Mouse (Mus musculus) limb, embryonic 15.5 days (tissue): ENCODE measurements around the gene Atp7b. TPM values are rescaled to one million over a fixed set of nuclear protein-coding genes. Genes with fewer than 3 reads are reported as not detected.

Experiments used
- ATAC-seq: fragments of 200-750 bp; cut with Nextera tagmentation; 2 replicates; pipeline ENCODE4 v1.8.0; 2017; ENCODE audit warnings: low read depth, moderate TSS enrichment; ENCODE audit not compliant: insufficient number of reproducible peaks, low FRiP score, low TSS enrichment
- H3K27ac ChIP-seq: fragments of 300-500 bp; sonication (generic); 2 replicates; pipeline ENCODE4 v1.5.1; 2015; ENCODE audit warnings: moderate library complexity, mild to moderate bottlenecking, inconsistent platforms
- H3K27me3 ChIP-seq: fragments of 300-500 bp; sonication (generic); 2 replicates; pipeline ENCODE4 v1.6.1; 2015; ENCODE audit warnings: inconsistent platforms
- H3K36me3 ChIP-seq: fragments of 300-500 bp; sonication (generic); 2 replicates; pipeline ENCODE4 v1.6.1; 2015; ENCODE audit warnings: inconsistent platforms
- H3K4me1 ChIP-seq: fragments of 300-500 bp; sonication (generic); 2 replicates; pipeline ENCODE4 v1.6.1; 2015; ENCODE audit warnings: inconsistent platforms
- H3K4me2 ChIP-seq: fragments of 300-500 bp; sonication (generic); 2 replicates; pipeline ENCODE4 v1.6.1; 2015; ENCODE audit warnings: mild to moderate bottlenecking, inconsistent platforms
- H3K4me3 ChIP-seq: fragments of 300-500 bp; sonication (generic); 2 replicates; pipeline ENCODE4 v1.5.1; 2015; ENCODE audit warnings: mild to moderate bottlenecking, inconsistent platforms
- H3K9ac ChIP-seq: fragments of 300-500 bp; sonication (generic); 2 replicates; pipeline ENCODE4 v1.6.1; 2015; ENCODE audit warnings: inconsistent platforms
- H3K9me3 ChIP-seq: fragments of 300-500 bp; sonication (generic); 2 replicates; pipeline ENCODE4 v1.6.1; 2016; ENCODE audit warnings: inconsistent platforms
- WGBS: fragments of 180-500 bp; shearing (Covaris S2); methylation state at CpG from one replicate; pipeline ENCODE4 v1.1.7; 2015; 5-methylcytosine and 5-hydroxymethylcytosine counted together
- polyA plus RNA-seq: library from polyadenylated mRNA; unstranded; fragments of >200 nt; fragmentation: Nextera tagmentation; extraction: Ambion mirVana; gene quantifications from 2 replicates; pipeline ENCODE4 v1.2.1, GENCODE M21; 2015

The Atp7b gene
- polyA plus RNA-seq, 1 experiment from 2014 or later = 0.29 TPM

DNA sequence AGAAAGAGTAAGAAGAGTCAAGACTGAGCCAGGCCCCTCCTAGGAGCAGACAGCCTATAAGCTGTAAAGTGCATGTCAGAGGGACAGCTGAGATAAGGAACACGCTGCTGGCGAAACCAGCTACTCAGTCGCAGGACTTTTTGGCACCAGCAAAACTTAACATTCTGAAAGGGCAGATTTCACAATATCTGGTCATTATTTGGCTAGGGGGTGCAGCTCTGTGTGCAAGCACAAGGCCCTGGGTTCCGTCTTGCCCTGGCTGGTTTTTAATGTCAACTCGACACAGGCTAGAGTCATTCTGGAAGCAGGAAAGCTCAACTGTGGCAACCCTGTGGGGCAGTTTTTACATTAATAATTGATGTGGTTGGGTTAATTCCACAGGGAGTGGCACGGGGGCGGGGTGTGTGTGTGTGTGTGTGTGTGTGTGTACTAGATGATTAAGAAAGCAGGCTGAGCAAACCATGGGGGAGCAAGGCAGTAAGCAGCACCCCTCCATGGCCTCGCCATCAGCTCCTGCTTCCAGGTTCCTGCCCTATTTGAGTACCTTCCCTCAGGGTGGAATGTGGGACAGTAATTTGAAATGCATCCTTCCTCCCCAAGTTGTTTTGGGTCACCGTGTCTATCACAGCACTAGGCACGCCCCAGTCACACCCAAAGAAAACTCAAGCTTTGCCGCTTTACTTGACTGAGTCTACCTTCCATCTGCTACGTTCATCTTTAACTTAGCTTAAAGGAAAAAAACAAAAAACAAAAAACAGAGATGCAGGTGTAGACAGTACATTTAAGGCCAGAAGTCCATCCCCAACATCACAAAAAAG lies 5.2 kb downstream of the Atp7b start:
- H3K27ac ChIP-seq = no peak overlapping the region
- no peaks in the 10 kb centered on the region for H3K36me3 ChIP-seq
- H3K27me3 ChIP-seq = peaks cover 30% of the 10 kb centered on the region
- H3K4me2 ChIP-seq = no peak overlapping the region
- H3K4me1 ChIP-seq = no peaks in the 10 kb centered on the region
- no peaks in the 10 kb centered on the region for H3K9me3 ChIP-seq
- no peak overlapping the region for H3K4me3 ChIP-seq
- 77% methylated on average over 12 of the region's 12 CpGs for WGBS
- no peak for ATAC-seq
- H3K9ac ChIP-seq = no peak overlapping the region

- 0 out of 2 replicates have a peak, but pooled peaks have one; percentile 48 for ATAC-seq
- Histone ChIP-seq H3K9ac (no peak overlapping the region), H3K9me3 (no peaks in the 10 kb centered on the region)
Observed at GRCm38 (mm10) chr8:22047699-22048464, 12.2 kb downstream of the Atp7b start.

DNA sequence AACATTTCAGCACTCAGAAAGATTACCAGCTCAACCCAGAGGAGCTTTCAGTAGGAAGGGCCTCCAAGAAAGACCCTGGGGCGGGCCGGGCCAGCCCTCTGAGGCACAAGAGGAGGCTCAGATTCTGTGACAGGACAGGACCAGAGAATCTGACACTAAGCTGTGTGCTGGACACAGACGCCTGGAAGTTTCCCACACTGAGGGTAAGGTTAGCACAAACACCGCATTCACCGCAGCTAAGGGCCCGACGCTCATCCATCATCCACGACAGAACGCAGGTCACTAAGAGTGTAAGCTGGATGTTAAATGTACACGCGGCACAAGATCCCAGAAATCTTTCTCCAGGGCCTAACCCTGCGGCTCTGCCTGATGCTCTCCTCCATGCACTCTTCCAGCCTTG lies 16.4 kb downstream of the Atp7b start:
- Histone ChIP-seq H3K9me3 (no peaks in the 10 kb centered on the region), H3K4me3 (no peak overlapping the region), H3K27ac (no peak overlapping the region), H3K9ac (no peak overlapping the region), H3K4me1 (no peaks in the 10 kb centered on the region), H3K27me3 (peaks cover 7% of the 10 kb centered on the region), H3K36me3 (no peaks in the 10 kb centered on the region), H3K4me2 (no peak overlapping the region)
- WGBS = 45% methylated on average over 12 of the region's 12 CpGs
- no peak for ATAC-seq

More at GRCm38 (mm10) chr8:22047699-22048464, 12.2 kb downstream of the Atp7b start:
- Histone ChIP-seq H3K27me3 (no peaks in the 10 kb centered on the region), H3K4me3 (no peak overlapping the region), H3K27ac (no peak overlapping the region), H3K4me1 (no peaks in the 10 kb centered on the region), H3K36me3 (no peaks in the 10 kb centered on the region), H3K4me2 (no peak overlapping the region)
- WGBS = 51% methylated on average over 2 of the region's 2 CpGs

DNA sequence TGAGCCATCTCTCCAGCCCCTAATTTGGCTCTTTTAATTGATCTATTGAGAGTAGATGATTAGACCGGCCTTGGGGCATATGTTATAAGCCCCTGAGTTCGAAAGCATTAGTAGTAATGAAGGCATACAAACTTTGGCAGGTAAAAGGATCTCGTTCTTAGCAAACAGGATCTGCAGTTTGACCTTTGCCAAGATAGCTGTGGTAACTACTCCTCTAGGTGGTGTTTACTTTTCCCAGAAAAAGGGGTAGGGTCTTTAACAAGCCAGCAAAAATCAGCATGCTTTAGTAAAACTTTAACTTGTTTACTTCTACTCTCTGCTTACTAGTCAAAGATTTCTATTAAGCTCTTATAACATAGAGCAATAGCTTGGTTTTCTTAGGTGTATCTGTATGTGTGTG lies 17.6 kb downstream of the Atp7b start:
- Histone ChIP-seq H3K27ac (no peak overlapping the region), H3K4me3 (no peak overlapping the region), H3K4me1 (no peaks in the 10 kb centered on the region), H3K4me2 (no peak overlapping the region), H3K27me3 (peaks cover 11% of the 10 kb centered on the region), H3K9ac (no peak overlapping the region), H3K36me3 (no peaks in the 10 kb centered on the region), H3K9me3 (no peaks in the 10 kb centered on the region)
- no peak for ATAC-seq
- WGBS = 76% methylated on average over 3 of the region's 3 CpGs

DNA sequence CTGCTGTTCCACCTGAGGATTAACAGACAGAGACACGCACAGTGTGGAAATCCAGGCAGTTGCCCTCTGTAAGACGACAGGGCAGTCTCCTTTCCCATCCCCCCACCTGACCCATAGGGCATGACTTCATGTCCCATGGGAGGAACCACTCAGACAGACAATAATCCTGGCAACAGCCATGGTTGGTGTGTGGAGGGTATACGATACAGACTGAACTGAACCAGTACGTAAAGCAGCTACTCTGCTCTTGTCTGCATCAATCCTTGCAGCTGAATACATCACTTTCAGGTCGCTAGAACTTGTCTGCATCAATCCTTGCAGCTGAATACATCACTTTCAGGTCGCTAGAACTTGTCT lies 20.0 kb downstream of the Atp7b start:
- no peaks in the 10 kb centered on the region for H3K9me3 ChIP-seq
- H3K4me2 ChIP-seq = no peak overlapping the region
- no peaks in the 10 kb centered on the region for H3K36me3 ChIP-seq
- H3K4me3 ChIP-seq = no peak overlapping the region
- no peak overlapping the region for H3K27ac ChIP-seq
- no peak overlapping the region for H3K9ac ChIP-seq
- 49% methylated on average over 6 of the region's 6 CpGs for WGBS
- peaks cover 11% of the 10 kb centered on the region for H3K27me3 ChIP-seq
- H3K4me1 ChIP-seq = no peaks in the 10 kb centered on the region
- no peak for ATAC-seq

- H3K4me2 ChIP-seq = no peak overlapping the region
- no peak overlapping the region for H3K27ac ChIP-seq
Observed at GRCm38 (mm10) chr8:22039468-22040152, 20.5 kb downstream of the Atp7b start.

DNA sequence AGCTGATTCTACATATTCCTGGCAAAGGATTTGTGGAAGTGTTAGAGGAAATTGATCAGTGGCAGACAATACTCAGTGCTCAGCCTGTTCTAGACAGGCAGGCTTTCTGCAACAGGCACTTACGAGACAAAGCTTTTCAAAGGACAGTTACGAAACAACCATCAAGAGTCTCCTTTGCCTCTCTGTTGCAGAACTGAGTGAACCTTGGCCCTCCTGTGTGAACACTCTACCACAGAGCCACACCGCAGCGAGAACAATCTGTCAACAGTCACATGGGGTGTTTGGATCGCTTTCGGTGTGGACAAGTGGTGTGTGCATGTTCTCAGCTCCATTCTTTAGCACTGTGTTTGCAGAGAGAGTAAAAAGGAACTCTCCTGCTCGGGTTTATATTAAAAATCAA lies 23.1 kb downstream of the Atp7b start:
- Histone ChIP-seq H3K9ac (no peak overlapping the region), H3K4me2 (no peak overlapping the region), H3K4me1 (no peaks in the 10 kb centered on the region), H3K4me3 (no peak overlapping the region), H3K9me3 (no peaks in the 10 kb centered on the region), H3K27ac (no peak overlapping the region), H3K36me3 (no peaks in the 10 kb centered on the region), H3K27me3 (peaks cover 11% of the 10 kb centered on the region)
- no peak for ATAC-seq
- 78% methylated on average over 7 of the region's 7 CpGs for WGBS

More at GRCm38 (mm10) chr8:22039468-22040152, 20.5 kb downstream of the Atp7b start:
- ATAC-seq = no peak
- no peak overlapping the region for H3K9ac ChIP-seq
- no peaks in the 10 kb centered on the region for H3K9me3 ChIP-seq
- 18% methylated on average over 15 of the region's 15 CpGs for WGBS
- no peaks in the 10 kb centered on the region for H3K36me3 ChIP-seq
- no peak overlapping the region for H3K4me3 ChIP-seq
- H3K4me1 ChIP-seq = no peaks in the 10 kb centered on the region
- peaks cover 11% of the 10 kb centered on the region for H3K27me3 ChIP-seq

GRCm38 (mm10) chr8:22036137-22036536 lies 24.0 kb downstream of the Atp7b start:
- no peak overlapping the region for H3K27ac ChIP-seq
- no peaks in the 10 kb centered on the region for H3K9me3 ChIP-seq
- no peaks in the 10 kb centered on the region for H3K36me3 ChIP-seq
- no peak overlapping the region for H3K9ac ChIP-seq
- H3K4me2 ChIP-seq = no peak overlapping the region
- no peak overlapping the region for H3K4me3 ChIP-seq
- H3K27me3 ChIP-seq = peaks cover 11% of the 10 kb centered on the region
- no peak for ATAC-seq
- WGBS = 88% methylated on average over 9 of the region's 9 CpGs
- H3K4me1 ChIP-seq = no peaks in the 10 kb centered on the region

DNA sequence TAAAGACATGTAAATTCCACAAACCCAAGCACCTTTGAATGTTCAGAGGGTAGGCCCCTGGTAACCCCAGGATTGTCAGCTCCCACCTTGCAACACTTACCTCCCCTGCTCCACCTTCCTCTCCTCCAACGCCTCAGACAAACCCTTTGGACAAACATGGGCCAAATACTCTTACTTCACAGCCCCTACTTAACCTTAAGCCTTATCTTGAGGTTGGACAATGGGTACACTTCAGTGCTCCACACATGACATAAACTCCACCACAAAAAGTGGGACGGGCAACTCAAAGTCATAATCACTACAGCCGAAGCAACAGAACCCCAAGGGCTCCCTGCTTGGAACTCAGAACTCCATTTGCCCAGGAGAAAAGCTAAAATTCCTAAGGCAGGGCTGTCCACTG lies 29.1 kb downstream of the Atp7b start:
- no peaks in the 10 kb centered on the region for H3K36me3 ChIP-seq
- no peak overlapping the region for H3K4me2 ChIP-seq
- no peak for ATAC-seq
- H3K4me3 ChIP-seq = no peak overlapping the region
- H3K27ac ChIP-seq = no peak overlapping the region
- no peaks in the 10 kb centered on the region for H3K27me3 ChIP-seq
- H3K4me1 ChIP-seq = no peaks in the 10 kb centered on the region
- no peak overlapping the region for H3K9ac ChIP-seq
- 90% methylated on average over 3 of the region's 3 CpGs for WGBS
- H3K9me3 ChIP-seq = no peaks in the 10 kb centered on the region

- H3K4me3 ChIP-seq = no peak overlapping the region
- H3K4me2 ChIP-seq = no peak overlapping the region
- no peak overlapping the region for H3K27ac ChIP-seq
- no peaks in the 10 kb centered on the region for H3K27me3 ChIP-seq
- no peaks in the 10 kb centered on the region for H3K4me1 ChIP-seq
- no peak for ATAC-seq
- WGBS = 90% methylated on average over 3 of the region's 3 CpGs
- H3K36me3 ChIP-seq = no peaks in the 10 kb centered on the region
- no peaks in the 10 kb centered on the region for H3K9me3 ChIP-seq
- H3K9ac ChIP-seq = no peak overlapping the region
Observed at GRCm38 (mm10) chr8:22028973-22029372, 31.1 kb downstream of the Atp7b start.

- no peaks in the 10 kb centered on the region for H3K9me3 ChIP-seq
- H3K27ac ChIP-seq = no peak overlapping the region
- no peaks in the 10 kb centered on the region for H3K4me1 ChIP-seq
- H3K9ac ChIP-seq = no peak overlapping the region
- no peak overlapping the region for H3K4me3 ChIP-seq
- H3K4me2 ChIP-seq = no peak overlapping the region
- 62% methylated on average over 4 of the region's 4 CpGs for WGBS
- no peaks in the 10 kb centered on the region for H3K36me3 ChIP-seq
- H3K27me3 ChIP-seq = no peaks in the 10 kb centered on the region
- ATAC-seq = no peak
Observed at GRCm38 (mm10) chr8:22025241-22025640, 34.9 kb downstream of the Atp7b start.

DNA sequence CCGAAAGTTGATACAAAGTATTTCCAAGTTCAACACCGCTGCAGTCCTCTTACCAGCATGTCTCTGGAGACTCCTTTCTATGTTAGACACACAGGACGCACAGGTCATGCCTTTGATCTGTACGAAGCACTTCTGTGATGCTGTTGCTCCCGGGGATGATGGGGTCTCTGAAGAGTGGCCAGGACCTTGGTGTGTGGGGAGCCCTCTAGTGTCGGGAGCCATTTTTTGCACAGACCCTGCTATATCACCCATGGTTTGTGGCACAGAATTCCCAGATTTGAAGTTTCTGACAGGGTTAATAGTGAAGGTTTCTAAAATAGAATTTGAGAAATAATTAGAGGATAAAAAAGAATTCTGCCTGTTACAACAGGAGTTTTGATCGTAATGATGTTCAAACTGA lies 37.9 kb downstream of the Atp7b start:
- H3K27me3 ChIP-seq = no peaks in the 10 kb centered on the region
- H3K4me2 ChIP-seq = no peak overlapping the region
- WGBS = 46% methylated on average over 7 of the region's 7 CpGs

More for the DNA sequence above, 37.9 kb downstream of the Atp7b start:
- H3K9ac ChIP-seq = no peak overlapping the region
- no peaks in the 10 kb centered on the region for H3K9me3 ChIP-seq
- no peaks in the 10 kb centered on the region for H3K4me1 ChIP-seq
- no peak overlapping the region for H3K27ac ChIP-seq
- no peak overlapping the region for H3K4me3 ChIP-seq
- no peaks in the 10 kb centered on the region for H3K36me3 ChIP-seq
- no peak for ATAC-seq
